Mouse (Mus musculus): ENCODE data around the gene Agap3.

Agap3 gene

GRCm38 (mm10) chr5:24452030-24452690, at the start of gene Agap3:
TSS of gene Agap3 (plus strand) at chr5:24452177.
- no peak for DNase-seq (ENCODE audit: extremely low read depth, low read depth)

DNA sequence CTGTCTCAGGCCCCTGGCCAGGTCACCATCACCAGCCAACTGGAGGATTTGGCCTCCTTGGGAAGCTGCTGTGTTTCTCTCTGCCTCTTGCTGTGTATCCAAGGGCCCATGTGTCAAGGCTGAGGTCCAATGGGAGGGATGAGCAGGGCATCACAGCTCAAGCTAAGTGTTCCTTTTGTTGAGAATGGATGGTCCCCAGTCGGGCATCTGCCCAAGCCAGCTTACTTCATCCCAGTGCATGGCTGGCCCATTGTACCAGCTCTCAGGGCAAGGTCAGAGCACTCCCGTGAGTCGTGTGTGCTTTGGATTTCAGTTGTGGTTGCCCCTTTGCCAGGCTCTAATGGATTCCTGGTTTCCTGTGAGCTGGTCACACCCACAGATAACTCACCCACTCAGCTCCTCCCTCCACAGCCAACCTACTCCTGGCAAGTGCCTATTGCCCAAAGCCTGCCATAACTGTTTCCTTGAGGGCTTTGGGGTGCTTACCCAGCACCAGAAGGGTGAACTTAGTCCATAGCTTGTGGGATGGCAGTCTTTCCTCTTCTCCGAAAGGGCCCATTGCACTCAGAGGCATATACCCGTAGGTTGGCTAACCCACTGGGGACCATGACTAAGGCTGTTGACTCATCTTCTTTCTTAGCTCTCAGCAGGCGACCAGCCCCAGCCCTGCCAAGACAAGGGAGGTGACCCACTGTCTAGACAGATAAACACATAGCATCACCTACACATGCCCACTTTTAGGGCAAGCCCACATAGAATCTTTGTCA, 47.2 kb upstream of the Agap3 start:
- DNase-seq (ENCODE audit: extremely low read depth, low read depth): no peak

GRCm38 (mm10) chr5:24405389-24405876, 46.5 kb upstream of the Agap3 start:
- DNase-seq (ENCODE audit: extremely low read depth, low read depth): no peak

DNA sequence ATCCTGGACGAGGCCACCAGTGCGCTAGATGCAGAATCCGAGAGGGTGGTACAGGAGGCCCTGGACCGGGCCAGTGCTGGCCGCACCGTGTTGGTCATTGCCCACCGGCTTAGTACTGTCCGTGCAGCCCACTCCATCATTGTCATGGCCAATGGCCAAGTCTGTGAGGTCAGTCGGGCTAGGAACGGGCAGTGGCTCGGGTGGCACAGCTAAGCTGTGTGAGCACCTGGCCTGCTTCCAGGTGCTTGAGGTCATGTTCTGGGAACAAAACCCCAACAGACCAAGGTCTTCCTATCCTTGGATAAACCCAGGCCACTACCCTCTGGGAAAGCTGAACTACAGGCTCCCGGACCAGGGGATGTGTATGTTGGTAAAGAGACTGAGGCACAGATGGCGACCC, 43.3 kb upstream of the Agap3 start:
- no peak for DNase-seq (ENCODE audit: extremely low read depth, low read depth)

DNA sequence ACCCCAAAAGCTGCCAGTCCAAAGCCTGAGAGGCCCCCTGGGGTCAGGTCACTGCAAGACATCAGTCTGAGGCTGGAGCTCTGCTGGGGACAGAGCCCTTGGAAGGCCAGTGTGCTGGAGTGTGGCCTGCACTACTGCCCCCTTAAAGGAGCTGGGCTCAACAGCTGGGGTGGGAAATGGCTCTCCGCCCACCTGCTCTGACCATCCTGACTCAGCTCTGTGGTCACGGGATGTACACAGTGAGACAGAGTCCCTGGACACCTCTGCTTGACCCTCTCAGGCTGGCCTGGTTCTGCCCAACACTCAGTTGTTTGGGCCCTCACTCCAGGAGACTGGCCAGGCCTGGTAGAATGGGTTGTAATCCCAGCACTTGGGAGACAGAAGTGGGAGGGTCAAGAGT, 42.5 kb upstream of the Agap3 start:
- no peak for DNase-seq (ENCODE audit: extremely low read depth, low read depth)

DNA sequence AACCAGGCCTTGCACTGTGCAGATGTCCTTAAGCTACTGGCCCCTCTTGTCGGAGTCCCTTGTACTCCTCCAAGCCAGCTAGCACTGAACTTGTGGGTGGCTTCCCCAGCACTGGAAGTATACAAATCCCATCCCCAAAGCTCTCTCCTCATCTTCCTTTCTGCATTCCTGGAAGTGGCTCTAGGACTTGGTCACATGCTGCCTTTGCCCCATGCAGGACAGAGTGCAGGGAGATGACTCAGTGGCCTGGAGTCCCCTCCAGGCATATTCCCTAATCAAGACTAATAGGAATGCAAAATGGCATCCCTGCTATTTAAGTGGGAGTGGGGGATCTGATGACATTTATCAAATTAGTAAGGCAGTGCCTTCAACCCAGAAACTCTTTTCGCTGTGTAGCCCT, 39.9 kb upstream of the Agap3 start:
- DNase-seq (ENCODE audit: extremely low read depth, low read depth): no peak

- DNase-seq (ENCODE audit: extremely low read depth, low read depth): no peak
Observed at GRCm38 (mm10) chr5:24413042-24413693, 38.8 kb upstream of the Agap3 start, which contains the start of gene Asic3. TSS of gene Asic3 (plus strand) at chr5:24413392.

GRCm38 (mm10) chr5:24413938-24414337, 38.0 kb upstream of the Agap3 start:
- DNase-seq (ENCODE audit: extremely low read depth, low read depth): no peak

GRCm38 (mm10) chr5:24416222-24416736, 35.7 kb upstream of the Agap3 start:
- peak; percentile 66 for DNase-seq (ENCODE audit: extremely low read depth, low read depth)

- DNase-seq (ENCODE audit: extremely low read depth, low read depth): no peak
Observed at GRCm38 (mm10) chr5:24417587-24417986, 34.4 kb upstream of the Agap3 start.

GRCm38 (mm10) chr5:24420381-24420780, 31.6 kb upstream of the Agap3 start:
- DNase-seq (ENCODE audit: extremely low read depth, low read depth): no peak

DNA sequence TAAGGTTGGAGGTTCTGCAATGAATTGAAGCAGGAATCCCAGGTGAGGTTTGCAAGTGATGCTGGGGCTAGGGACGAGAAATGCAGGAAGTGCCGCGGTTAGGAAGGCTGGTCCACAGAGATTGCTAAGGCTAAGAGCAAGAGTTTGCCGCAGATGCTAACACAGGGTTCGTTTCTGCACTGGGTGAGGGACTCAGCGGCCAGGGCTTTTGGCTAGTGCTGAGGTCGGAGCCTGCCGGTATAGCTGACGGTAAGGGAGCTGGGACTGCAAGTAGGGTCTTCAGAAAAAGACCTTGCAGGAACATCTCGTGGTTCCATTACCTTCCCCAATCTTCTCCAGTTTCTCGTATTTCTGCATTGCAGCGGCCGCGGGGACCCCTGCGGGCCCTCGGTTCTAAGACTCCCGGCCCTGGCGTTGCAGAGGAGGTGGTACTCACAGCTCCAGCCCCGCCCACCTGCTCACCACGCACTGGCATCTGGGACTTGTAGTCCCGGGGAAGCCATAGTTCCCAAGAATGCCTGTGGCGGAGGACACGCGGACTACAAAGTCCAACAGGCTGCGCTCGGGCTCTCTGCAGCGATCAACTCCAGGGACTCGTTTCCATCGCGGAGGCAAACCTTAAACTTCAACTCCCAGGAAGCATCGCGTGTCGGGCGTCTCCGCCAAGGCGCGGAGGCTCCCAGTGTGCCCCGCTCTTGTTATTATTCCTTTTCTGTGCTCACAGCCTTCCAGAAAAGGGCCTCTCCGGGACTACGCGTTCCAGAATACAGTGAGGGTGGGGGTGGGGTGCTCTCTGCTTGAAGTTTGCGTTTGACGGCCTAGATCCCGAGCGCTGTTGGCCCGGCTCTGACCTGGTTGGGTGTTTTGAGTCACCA, 28.6 kb upstream of the Agap3 start, which contains the start of the genes Cdk5 and Slc4a2:
TSS of gene Cdk5 (minus strand) at position 402 of the 875 bp plus-strand sequence.
TSS of gene Slc4a2 (plus strand) at position 709 of the 875 bp plus-strand sequence.
- DNase-seq (ENCODE audit: extremely low read depth, low read depth): peak; percentile 100

DNA sequence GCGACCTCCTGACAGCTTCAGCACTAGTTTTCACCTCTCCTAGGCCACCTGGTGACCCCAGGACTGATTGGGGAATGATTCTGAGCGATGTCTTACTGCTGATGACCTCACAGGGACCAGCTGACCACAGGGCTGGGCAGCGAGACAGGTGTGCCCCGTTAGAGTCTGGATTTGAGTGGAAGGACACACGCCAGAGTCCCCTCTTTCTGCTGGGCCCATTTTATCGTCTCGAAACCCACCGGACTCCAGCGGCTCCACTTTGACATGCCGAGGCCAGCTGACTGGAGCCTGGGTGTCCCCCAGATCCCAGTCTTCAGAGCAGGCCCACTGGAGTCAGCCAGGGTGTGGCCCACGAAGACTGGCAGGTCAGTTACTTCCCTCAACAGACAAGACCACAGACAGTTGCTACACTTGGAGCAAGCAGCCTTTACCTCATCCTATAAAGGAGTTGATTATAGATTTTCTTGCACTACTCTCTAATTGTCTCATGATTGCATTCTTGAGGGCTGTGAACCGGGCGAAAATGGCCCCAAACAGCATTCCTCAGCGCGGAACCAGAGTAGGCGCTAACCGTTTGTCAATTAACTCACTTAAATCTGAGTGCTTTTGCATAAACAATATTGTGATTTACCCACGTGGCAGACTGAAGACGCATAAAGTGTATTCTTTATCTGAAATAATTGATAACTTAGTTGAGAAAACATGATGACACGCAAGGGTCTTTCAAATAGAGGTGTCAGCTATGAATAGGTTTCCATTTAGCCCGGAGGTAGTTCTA, 27.8 kb upstream of the Agap3 start:
- DNase-seq (ENCODE audit: extremely low read depth, low read depth): no peak

GRCm38 (mm10) chr5:24424861-24425411, 27.0 kb upstream of the Agap3 start:
- no peak for DNase-seq (ENCODE audit: extremely low read depth, low read depth)

DNA sequence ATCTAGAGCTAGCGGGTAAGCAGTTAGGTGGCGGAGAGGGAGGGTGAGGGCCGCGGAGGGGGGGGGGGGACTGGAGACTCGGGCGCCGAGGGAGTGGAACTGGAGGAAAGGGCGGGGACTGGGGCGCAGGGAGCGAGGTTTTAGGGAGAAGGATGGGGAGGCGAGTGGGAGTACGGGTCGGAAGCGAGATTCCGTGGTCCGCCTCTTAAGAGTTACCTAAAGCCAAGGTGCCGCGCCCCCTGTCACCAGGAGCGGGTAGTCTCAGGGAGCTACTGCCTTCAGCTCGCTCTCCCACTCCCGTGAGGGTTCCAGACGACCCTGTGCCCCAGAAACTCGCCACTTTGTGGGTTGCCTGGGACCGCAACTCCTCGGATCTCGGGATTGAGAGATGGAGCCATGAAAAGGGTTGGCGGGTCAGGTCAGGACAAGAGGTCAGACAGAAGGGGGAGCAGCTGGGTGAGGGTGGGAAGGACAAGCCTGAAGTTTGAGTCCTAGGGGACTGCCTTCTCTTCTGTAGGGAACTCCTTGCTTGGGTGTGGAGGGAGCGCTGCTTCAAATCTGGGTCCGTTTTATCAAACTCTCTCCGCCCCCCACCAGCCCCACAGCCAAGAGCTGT, 26.4 kb upstream of the Agap3 start:
- DNase-seq (ENCODE audit: extremely low read depth, low read depth): no peak

- DNase-seq (ENCODE audit: extremely low read depth, low read depth): no peak
Observed at GRCm38 (mm10) chr5:24426037-24426432, 25.9 kb upstream of the Agap3 start.

DNA sequence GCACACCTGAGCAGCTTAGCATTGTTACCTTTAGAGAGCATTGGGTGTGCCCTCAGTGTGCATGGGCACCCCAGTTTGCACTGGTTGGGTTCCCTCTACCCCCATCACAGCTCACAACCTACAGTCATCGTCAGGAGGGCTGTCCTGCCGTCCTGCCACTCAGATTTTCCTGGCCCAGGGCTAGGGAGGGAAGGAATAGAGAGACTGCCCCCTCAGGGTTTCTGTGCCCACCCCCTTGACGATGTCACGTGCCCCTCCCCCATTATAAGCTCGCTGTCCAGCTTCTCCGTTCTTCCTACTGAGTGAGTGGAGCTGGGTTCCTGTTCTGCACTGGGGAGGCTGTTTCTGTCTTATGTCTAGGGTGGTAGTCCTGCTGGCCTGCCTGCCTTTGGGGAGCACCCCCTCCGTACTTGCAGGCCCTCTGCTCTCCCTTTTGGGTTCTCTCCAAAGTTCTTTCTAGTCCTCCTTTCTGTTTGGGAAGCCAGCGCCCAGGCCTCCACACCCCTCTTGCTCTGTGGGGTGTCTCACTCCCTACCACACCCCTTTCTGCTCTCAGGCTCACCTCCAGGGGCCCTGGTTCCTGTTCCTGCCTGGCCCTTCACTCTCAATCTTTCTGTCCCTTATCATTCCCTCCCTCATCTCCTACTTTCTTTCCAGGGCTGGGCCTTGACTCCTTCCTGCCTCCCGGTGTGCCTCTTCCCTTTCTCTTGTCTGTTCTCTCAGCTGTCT, 25.3 kb upstream of the Agap3 start:
- DNase-seq (ENCODE audit: extremely low read depth, low read depth): no peak

DNA sequence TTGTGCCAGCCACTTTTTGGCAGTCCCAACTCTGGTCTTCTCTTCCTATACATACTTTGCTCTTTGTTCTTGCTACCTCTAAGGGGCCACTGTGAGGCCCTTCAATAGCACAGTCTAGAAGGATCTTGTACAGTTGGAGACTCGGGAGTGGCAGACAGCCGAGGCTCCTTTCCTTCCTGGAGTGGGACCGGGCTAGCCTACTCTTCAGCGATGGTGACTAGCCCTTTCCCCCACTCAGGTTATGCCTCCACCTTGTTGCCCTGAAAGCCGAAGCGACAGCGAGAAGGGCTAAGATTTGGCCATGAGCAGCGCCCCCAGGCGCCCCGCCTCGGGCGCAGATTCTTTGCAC, 24.7 kb upstream of the Agap3 start:
- no peak for DNase-seq (ENCODE audit: extremely low read depth, low read depth)

- DNase-seq (ENCODE audit: extremely low read depth, low read depth): no peak
Observed at GRCm38 (mm10) chr5:24427981-24428402, 24.0 kb upstream of the Agap3 start.
